Mouse (Mus musculus): ENCODE results near the gene Slc22a2. TPM values are rescaled to one million over a fixed set of nuclear protein-coding genes. Genes with fewer than 3 reads are reported as not detected.

The Slc22a2 gene
- total RNA-seq, 4 experiments from 2014 or later, result not detected

GRCm38 (mm10) chr17:12677139-12677538, 93.2 kb downstream of the Slc22a2 start:
- no peak for DNase-seq (ENCODE audit: low spot score in 2 of 2)

Other genes starting within 250 kb of the Slc22a2 start
- gene Plg, start 205.5 kb upstream of the Slc22a2 start, total RNA-seq (2022), result under 1 TPM in 1 of 4 experiments, not detected in 3; 0.56 TPM
- 1 to 10 TPM in 1 of 4 experiments, under 1 TPM in 3; 0.46 to 1.4 (median 0.88) TPM for gene Slc22a3, start 76.4 kb upstream of the Slc22a2 start, total RNA-seq (2022)
- gene Slc22a1, start 91.7 kb downstream of the Slc22a2 start, total RNA-seq (2022), result under 1 TPM in 1 of 4 experiments, not detected in 3; 0.16 TPM
- 10 to 100 TPM; 41.4 to 54.3 (median 46.9) TPM for gene Igf2r, start 185.5 kb downstream of the Slc22a2 start, total RNA-seq (2022)

All from gastrocnemius, adult 8-10 months (tissue).